8 mouse cellular contexts compared by ENCODE assay signal in genomic region chr19:45056364-45056763, GRCm38 (mm10). TPM values are rescaled to one million over a fixed set of nuclear protein-coding genes. Genes with fewer than 3 reads are reported as not detected.
DNase-seq lines count a peak whose midpoint lies in the region; TF ChIP-seq lines count a peak whose summit lies in the region.

No protein-coding gene starts in this region.

- TF ChIP-seq CTCF in cerebellum, adult 2 months (IDR thresholded peaks at IDR 0.05; ENCODE audit: borderline replicate concordance, insufficient read depth, low read depth, low read length), result peak; percentile 45; the same call in 1 of the 2 replicates

- no peak overlapping the region for H3K27ac ChIP-seq in cerebellum, adult 2 months (ENCODE audit: insufficient read depth, low read length)

- H3K4me1 ChIP-seq in cerebellum, adult 2 months (ENCODE audit: control insufficient read depth, insufficient read depth, low read length), result peaks cover 6% of the 10 kb centered on the region; the same call in 1 of the 2 replicates

- no peak for TF ChIP-seq POLR2A in cerebellum, adult 2 months (IDR thresholded peaks at IDR 0.05; ENCODE audit: borderline replicate concordance, insufficient read depth, low read length)

- WGBS in cerebellum, adult 2 months, result 21% methylated on average over 4 of the region's 4 CpGs

- H3K4me3 ChIP-seq in cerebellum, adult 2 months (replicated peaks; ENCODE audit: insufficient read depth, low read depth, low read length), result no peak overlapping the region

- DNase-seq in cerebellum, adult 2 months, result no peak
- DNase-seq in cerebellum, postnatal 25 days, result no peak
- DNase-seq in testis, postnatal 10 days (ENCODE audit: low spot score), result peak; percentile 47
- DNase-seq in testis, postnatal 14 days (ENCODE audit: low spot score), result no peak
- peak; percentile 43 for DNase-seq in heart, postnatal 4 days
- peak; percentile 80 for DNase-seq in lung, postnatal 10 days
- no peak for DNase-seq in spleen, postnatal 10 days (ENCODE audit: low spot score in 2 of 2)
- no peak for DNase-seq in urinary bladder, postnatal 36 days (ENCODE audit: low spot score in 2 of 2)

- no peaks in the 10 kb centered on the region for H3K27me3 ChIP-seq in cerebellum, adult 2 months (ENCODE audit: control insufficient read depth, insufficient read depth, low read length)

RNA-seq across cellular contexts. Expression of gene Sfxn3, which starts 9.1 kb away (rescaled TPM):
- 90.5 and 91.6 TPM in 2 replicates for polyA plus RNA-seq in cerebellum, adult 2 months (2012; rRNA removed)
- total RNA-seq in heart, postnatal 4 days (2021), result 10 to 100 TPM; 26.3 to 27.2 TPM

RNA-seq across cellular contexts. Expression of gene Pdzd7, which starts 10.8 kb away (rescaled TPM):
- polyA plus RNA-seq in cerebellum, adult 2 months (2012; rRNA removed), result 7.6 and 9.1 TPM in 2 replicates
- total RNA-seq in heart, postnatal 4 days (2021), result not detected

RNA-seq across cellular contexts. Expression of gene Kazald1, which starts 18.7 kb away (rescaled TPM):
- 13.4 and 15.0 TPM in 2 replicates for polyA plus RNA-seq in cerebellum, adult 2 months (2012; rRNA removed)
- total RNA-seq in heart, postnatal 4 days (2021), result 1 to 10 TPM; 5.1 to 6.2 TPM

RNA-seq across cellular contexts. Expression of gene Lzts2, which starts 42.1 kb away (rescaled TPM):
- 54.1 and 56.3 TPM in 2 replicates for polyA plus RNA-seq in cerebellum, adult 2 months (2012; rRNA removed)
- total RNA-seq in heart, postnatal 4 days (2021), result 10 to 100 TPM; 52.6 to 68.0 TPM

RNA-seq across cellular contexts. Expression of gene Mrpl43, which starts 50.1 kb away (rescaled TPM):
- polyA plus RNA-seq in cerebellum, adult 2 months (2012; rRNA removed), result 86.7 and 88.3 TPM in 2 replicates
- total RNA-seq in heart, postnatal 4 days (2021), result 10 to 100 TPM; 45.3 to 45.5 TPM

Comparison
In these comparisons a context has a peak if more than half of its experiments do, and no peak if none do; other contexts are left out.
1. DNase-seq: peak in testis, postnatal 10 days (single experiment), heart, postnatal 4 days (single experiment) and lung, postnatal 10 days (single experiment); none in cerebellum, adult 2 months (0 of 2), cerebellum, postnatal 25 days (0 of 2), testis, postnatal 14 days (single experiment), spleen, postnatal 10 days (0 of 2) and urinary bladder, postnatal 36 days (0 of 2).